Mouse (Mus musculus): ENCODE data around the gene Mfap5. TPM values are rescaled to one million over a fixed set of nuclear protein-coding genes. Genes with fewer than 3 reads are reported as not detected.
A peak's percentile ranks its signal among the peaks of the same experiment; 100 is the strongest.
"Not testable (repeated sequence)": the region's sequence is repeated elsewhere in the genome, so short reads cannot be mapped to it uniquely, and the experiment has no call there.

Gene Mfap5
- polyA plus RNA-seq (2014; fragmentation: Nextera tagmentation; extraction: Ambion mirVana) = 0.75 and 0.77 TPM in 2 replicates

GRCm38 (mm10) chr6:122505545-122505944 lies at the start of gene Mfap5:
TSS of gene Mfap5 (plus strand) at chr6:122505845.
- no peak within 1 kb of the TSS for H3K27ac ChIP-seq (ENCODE audit: low read depth, low read length)
- H3K4me2 ChIP-seq = no peak within 1 kb of the TSS
- no peak within 1 kb of the TSS for H3K9ac ChIP-seq (ENCODE audit: low read length)
- no peaks in the 10 kb centered on the region for H3K27me3 ChIP-seq (ENCODE audit: control insufficient read depth, insufficient read depth, low read length)
- WGBS = 85% methylated on average over 3 of the region's 3 CpGs
- H3K9me3 ChIP-seq (ENCODE audit: control insufficient read depth, low read length) = no peaks in the 10 kb centered on the region
- H3K4me1 ChIP-seq (ENCODE audit: control insufficient read depth, insufficient read depth, low read length) = no peaks in the 10 kb centered on the region
- DNase-seq (ENCODE audit: low spot score, missing footprints) (no peak), ATAC-seq (ENCODE audit: low FRiP score) (no peak)
- no peak within 1 kb of the TSS for H3K4me3 ChIP-seq (ENCODE audit: low read depth, low read length)
- no peaks in the 10 kb centered on the region for H3K36me3 ChIP-seq (ENCODE audit: control insufficient read depth, insufficient read depth, low read length)

- peaks cover 19% of the 10 kb centered on the region for H3K36me3 ChIP-seq (ENCODE audit: control insufficient read depth, insufficient read depth, low read length)
- WGBS = 93% methylated on average over 8 of the region's 8 CpGs
- DNase-seq (ENCODE audit: low spot score, missing footprints) = peak; percentile 35
These were observed 46.5 kb upstream of the Mfap5 start for GRCm38 (mm10) chr6:122458946-122459693.

GRCm38 (mm10) chr6:122466092-122466713 lies 39.4 kb upstream of the Mfap5 start:
- no peaks in the 10 kb centered on the region for H3K9me3 ChIP-seq (ENCODE audit: control insufficient read depth, low read length)
- ATAC-seq (ENCODE audit: low FRiP score) (0 out of 2 replicates have a peak, but pooled peaks have one; percentile 19), DNase-seq (ENCODE audit: low spot score, missing footprints) (peak; percentile 44)
- H3K27ac ChIP-seq (ENCODE audit: low read depth, low read length) = no peak overlapping the region
- 75% methylated on average over 3 of the region's 3 CpGs for WGBS
- H3K4me3 ChIP-seq (ENCODE audit: low read depth, low read length) = no peak overlapping the region
- H3K9ac ChIP-seq (ENCODE audit: low read length) = no peak overlapping the region
- H3K27me3 ChIP-seq (ENCODE audit: control insufficient read depth, insufficient read depth, low read length) = no peaks in the 10 kb centered on the region
- peaks cover 13% of the 10 kb centered on the region for H3K36me3 ChIP-seq (ENCODE audit: control insufficient read depth, insufficient read depth, low read length)
- no peaks in the 10 kb centered on the region for H3K4me1 ChIP-seq (ENCODE audit: control insufficient read depth, insufficient read depth, low read length)
- no peak overlapping the region for H3K4me2 ChIP-seq

More at GRCm38 (mm10) chr6:122458946-122459693, 46.5 kb upstream of the Mfap5 start:
- Histone ChIP-seq H3K27me3 (ENCODE audit: control insufficient read depth, insufficient read depth, low read length) (no peaks in the 10 kb centered on the region), H3K4me2 (no peak overlapping the region), H3K4me1 (ENCODE audit: control insufficient read depth, insufficient read depth, low read length) (no peaks in the 10 kb centered on the region), H3K4me3 (ENCODE audit: low read depth, low read length) (no peak overlapping the region), H3K9me3 (ENCODE audit: control insufficient read depth, low read length) (no peaks in the 10 kb centered on the region), H3K9ac (ENCODE audit: low read length) (no peak overlapping the region), H3K27ac (ENCODE audit: low read depth, low read length) (no peak overlapping the region)
- no peak for ATAC-seq (ENCODE audit: low FRiP score)

- Histone ChIP-seq H3K27me3 (ENCODE audit: control insufficient read depth, insufficient read depth, low read length) (no peaks in the 10 kb centered on the region), H3K9ac (ENCODE audit: low read length) (no peak overlapping the region), H3K4me2 (no peak overlapping the region), H3K4me1 (ENCODE audit: control insufficient read depth, insufficient read depth, low read length) (no peaks in the 10 kb centered on the region), H3K9me3 (ENCODE audit: control insufficient read depth, low read length) (no peaks in the 10 kb centered on the region), H3K4me3 (ENCODE audit: low read depth, low read length) (no peak overlapping the region), H3K27ac (ENCODE audit: low read depth, low read length) (no peak overlapping the region), H3K36me3 (ENCODE audit: control insufficient read depth, insufficient read depth, low read length) (peaks cover 11% of the 10 kb centered on the region; the same call in 1 of the 2 replicates)
- ATAC-seq (ENCODE audit: low FRiP score) (no peak), DNase-seq (ENCODE audit: low spot score, missing footprints) (no peak)
- 95% methylated on average over 15 of the region's 15 CpGs for WGBS
These were observed 36.5 kb upstream of the Mfap5 start for GRCm38 (mm10) chr6:122469030-122469640.

GRCm38 (mm10) chr6:122470240-122470639 lies 35.4 kb upstream of the Mfap5 start:
- H3K9ac ChIP-seq (ENCODE audit: low read length) = no peak overlapping the region
- no peaks in the 10 kb centered on the region for H3K4me1 ChIP-seq (ENCODE audit: control insufficient read depth, insufficient read depth, low read length)
- H3K36me3 ChIP-seq (ENCODE audit: control insufficient read depth, insufficient read depth, low read length) = peaks cover 11% of the 10 kb centered on the region; the same call in 1 of the 2 replicates
- no peak for DNase-seq (ENCODE audit: low spot score, missing footprints)
- no peak for ATAC-seq (ENCODE audit: low FRiP score)
- no peak overlapping the region for H3K4me3 ChIP-seq (ENCODE audit: low read depth, low read length)
- H3K27ac ChIP-seq (ENCODE audit: low read depth, low read length) = no peak overlapping the region
- H3K27me3 ChIP-seq (ENCODE audit: control insufficient read depth, insufficient read depth, low read length) = no peaks in the 10 kb centered on the region
- no peak overlapping the region for H3K4me2 ChIP-seq
- 97% methylated on average over 2 of the region's 2 CpGs for WGBS
- no peaks in the 10 kb centered on the region for H3K9me3 ChIP-seq (ENCODE audit: control insufficient read depth, low read length)

- not testable (repeated sequence) for H3K4me1 ChIP-seq (ENCODE audit: control insufficient read depth, insufficient read depth, low read length); H3K9me3 ChIP-seq (ENCODE audit: control insufficient read depth, low read length); H3K27ac ChIP-seq (ENCODE audit: low read depth, low read length); H3K9ac ChIP-seq (ENCODE audit: low read length); H3K27me3 ChIP-seq (ENCODE audit: control insufficient read depth, insufficient read depth, low read length); DNase-seq (ENCODE audit: low spot score, missing footprints); H3K4me2 ChIP-seq; H3K4me3 ChIP-seq (ENCODE audit: low read depth, low read length); ATAC-seq (ENCODE audit: low FRiP score); H3K36me3 ChIP-seq (ENCODE audit: control insufficient read depth, insufficient read depth, low read length)
- 79% methylated on average over 3 of the region's 3 CpGs for WGBS
These were observed 34.2 kb upstream of the Mfap5 start for GRCm38 (mm10) chr6:122471461-122471860.

- Histone ChIP-seq H3K27me3 (ENCODE audit: control insufficient read depth, insufficient read depth, low read length) (no peaks in the 10 kb centered on the region), H3K4me2 (no peak overlapping the region), H3K9ac (ENCODE audit: low read length) (no peak overlapping the region), H3K27ac (ENCODE audit: low read depth, low read length) (no peak overlapping the region), H3K4me3 (ENCODE audit: low read depth, low read length) (no peak overlapping the region), H3K4me1 (ENCODE audit: control insufficient read depth, insufficient read depth, low read length) (no peaks in the 10 kb centered on the region), H3K36me3 (ENCODE audit: control insufficient read depth, insufficient read depth, low read length) (no peaks in the 10 kb centered on the region), H3K9me3 (ENCODE audit: control insufficient read depth, low read length) (no peaks in the 10 kb centered on the region)
- DNase-seq (ENCODE audit: low spot score, missing footprints) = no peak
- WGBS = 84% methylated on average over 3 of the region's 3 CpGs
- ATAC-seq (ENCODE audit: low FRiP score) = no peak
These were observed 27.6 kb upstream of the Mfap5 start for GRCm38 (mm10) chr6:122478062-122478461.

GRCm38 (mm10) chr6:122485401-122486296 lies 20.0 kb upstream of the Mfap5 start:
- ATAC-seq (ENCODE audit: low FRiP score) = peak; percentile 78
- Histone ChIP-seq H3K27ac (ENCODE audit: low read depth, low read length) (peak overlapping the region; percentile 64), H3K36me3 (ENCODE audit: control insufficient read depth, insufficient read depth, low read length) (no peaks in the 10 kb centered on the region), H3K4me2 (peak overlapping the region; percentile 35), H3K4me3 (ENCODE audit: low read depth, low read length) (peak overlapping the region; percentile 79), H3K4me1 (ENCODE audit: control insufficient read depth, insufficient read depth, low read length) (peaks cover 9% of the 10 kb centered on the region), H3K27me3 (ENCODE audit: control insufficient read depth, insufficient read depth, low read length) (no peaks in the 10 kb centered on the region), H3K9me3 (ENCODE audit: control insufficient read depth, low read length) (no peaks in the 10 kb centered on the region), H3K9ac (ENCODE audit: low read length) (peak overlapping the region; percentile 88)
- peak; percentile 92 for DNase-seq (ENCODE audit: low spot score, missing footprints)
- WGBS = 3% methylated on average over 25 of the region's 91 CpGs
